Mouse (Mus musculus) heart, postnatal 0 days (tissue): ENCODE measurements around the gene Cd160. TPM values are rescaled to one million over a fixed set of nuclear protein-coding genes. Genes with fewer than 3 reads are reported as not detected.

Experiments
- ATAC-seq: fragments of 200-750 bp; cut with Nextera tagmentation; 2 replicates; pipeline ENCODE4 v1.8.0; 2017; ENCODE audit warnings: low read depth, moderate number of reproducible peaks, moderate library complexity; ENCODE audit not compliant: insufficient read depth
- DNase-seq: peaks from one replicate; pipeline ENCODE4 v3.0.0-alpha.2; 2016; ENCODE audit warnings: low spot score
- H3K27ac ChIP-seq: fragments of 300-500 bp; sonication (generic); 2 replicates; pipeline ENCODE4 v1.5.1; 2014; ENCODE audit warnings: low read depth, mild to moderate bottlenecking
- H3K27me3 ChIP-seq: fragments of 300-500 bp; sonication (generic); 2 replicates; pipeline ENCODE4 v1.6.1; 2014; ENCODE audit warnings: low read length, mixed read lengths; ENCODE audit not compliant: control insufficient read depth, insufficient read depth
- H3K36me3 ChIP-seq: fragments of 300-500 bp; sonication (generic); replicated peaks from 2 replicates; pipeline ENCODE4 v1.6.1; 2014; ENCODE audit warnings: low read length, mixed read lengths; ENCODE audit not compliant: control insufficient read depth, insufficient read depth
- H3K4me1 ChIP-seq: fragments of 300-500 bp; sonication (generic); 2 replicates; pipeline ENCODE4 v1.6.1; 2014; ENCODE audit warnings: antibody characterized with exemption; ENCODE audit not compliant: control insufficient read depth, insufficient read depth
- H3K4me2 ChIP-seq: fragments of 300-500 bp; sonication (generic); 2 replicates; pipeline ENCODE4 v1.6.1; 2014; ENCODE audit warnings: low read depth, mild to moderate bottlenecking, low read length, moderate library complexity
- H3K4me3 ChIP-seq: fragments of 300-500 bp; sonication (generic); 2 replicates; pipeline ENCODE4 v1.5.1; 2014; ENCODE audit warnings: low read depth, low read length
- H3K9ac ChIP-seq: fragments of 300-500 bp; sonication (generic); replicated peaks from 2 replicates; pipeline ENCODE4 v1.6.1; 2014; ENCODE audit warnings: low read depth, low read length, mixed read lengths
- H3K9me3 ChIP-seq: fragments of 300-500 bp; sonication (generic); replicated peaks from 2 replicates; pipeline ENCODE4 v1.6.1; 2016; ENCODE audit warnings: low read length; ENCODE audit not compliant: control insufficient read depth
- CTCF ChIP-seq: IDR thresholded peaks from 2 replicates; pipeline ENCODE4 v1.5.1; 2016; ENCODE audit warnings: antibody characterized with exemption, control low read depth, low read depth
- EP300 ChIP-seq: IDR thresholded peaks from 2 replicates; pipeline ENCODE4 v1.6.1; 2016; ENCODE audit warnings: antibody characterized with exemption, low read depth
- WGBS: fragments of 180-500 bp; shearing (Covaris S2); extraction: QIAGEN DNeasy Blood & Tissue Kit; methylation state at CpG from one replicate; pipeline ENCODE4 v1.1.7; 2014; 5-methylcytosine and 5-hydroxymethylcytosine counted together
- polyA plus RNA-seq: library from polyadenylated mRNA; unstranded; fragments of >200 nt; fragmentation: Nextera tagmentation; extraction: Ambion mirVana; gene quantifications from 2 replicates; pipeline ENCODE4 v1.2.1, GENCODE M21; 2015
- total RNA-seq: library from RNA; depleted of rRNA; stranded (reverse); fragments of >200 nt; gene quantifications from 2 replicates; pipeline ENCODE4 v1.2.3, GENCODE M21; 2014; ENCODE audit warnings: low replicate concordance; rRNA removed

Cd160 gene
- total RNA-seq (not detected in 2 replicates), polyA plus RNA-seq (not detected in 2 replicates)

DNA sequence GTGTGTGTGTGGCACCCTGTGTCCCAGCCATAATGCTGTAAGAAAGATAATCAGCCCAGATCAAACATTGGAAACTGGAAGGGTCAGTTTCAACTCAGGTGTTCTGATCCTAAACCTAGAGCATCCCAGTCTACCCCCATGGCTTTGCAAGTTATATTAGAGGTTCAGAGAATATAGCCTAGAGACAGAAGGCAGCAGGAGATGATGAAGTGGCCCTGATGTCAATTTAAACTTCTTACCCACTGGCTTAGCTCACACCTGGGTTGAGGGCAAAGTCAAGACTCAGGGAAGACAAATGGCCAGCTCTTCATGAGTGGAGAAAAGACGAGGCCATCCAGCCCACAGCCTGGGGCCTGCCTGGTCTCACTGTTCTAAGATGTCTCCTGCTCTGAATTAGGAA is at the start of gene Cd160, which contains the start of gene Pdzk1:
Cd160 (minus strand) TSS at position 368 of the 400 bp plus-strand sequence.
Pdzk1 (plus strand) TSS at position 301 of the 400 bp plus-strand sequence.
- no peak for TF ChIP-seq EP300
- TF ChIP-seq CTCF, result no peak
- H3K4me3 ChIP-seq, result no peak within 1 kb of the TSS
- no peak within 1 kb of the TSS for H3K27ac ChIP-seq
- 0 out of 2 replicates have a peak, but pooled peaks cover 3% of the 10 kb centered on the region for H3K27me3 ChIP-seq
- H3K9ac ChIP-seq, result no peak within 1 kb of the TSS
- ATAC-seq, result no peak
- no peaks in the 10 kb centered on the region for H3K36me3 ChIP-seq
- no peaks in the 10 kb centered on the region for H3K9me3 ChIP-seq
- H3K4me2 ChIP-seq, result no peak within 1 kb of the TSS
- DNase-seq, result no peak
- 89% methylated on average over 1 of the region's 1 CpGs for WGBS
- no peaks in the 10 kb centered on the region for H3K4me1 ChIP-seq

- TF ChIP-seq CTCF (no peak), EP300 (no peak)
- peaks cover 59% of the 10 kb centered on the region for H3K36me3 ChIP-seq
- H3K27ac ChIP-seq, result no peak overlapping the region
- no peak overlapping the region for H3K4me3 ChIP-seq
- H3K27me3 ChIP-seq, result no peaks in the 10 kb centered on the region
- ATAC-seq, result no peak
- no peaks in the 10 kb centered on the region for H3K9me3 ChIP-seq
- H3K4me2 ChIP-seq, result no peak overlapping the region
- 76% methylated on average over 7 of the region's 7 CpGs for WGBS
- H3K4me1 ChIP-seq, result no peaks in the 10 kb centered on the region
- H3K9ac ChIP-seq, result no peak overlapping the region
- DNase-seq, result no peak
Observed at GRCm38 (mm10) chr3:96874808-96875571, 45.8 kb upstream of the Cd160 start.

DNA sequence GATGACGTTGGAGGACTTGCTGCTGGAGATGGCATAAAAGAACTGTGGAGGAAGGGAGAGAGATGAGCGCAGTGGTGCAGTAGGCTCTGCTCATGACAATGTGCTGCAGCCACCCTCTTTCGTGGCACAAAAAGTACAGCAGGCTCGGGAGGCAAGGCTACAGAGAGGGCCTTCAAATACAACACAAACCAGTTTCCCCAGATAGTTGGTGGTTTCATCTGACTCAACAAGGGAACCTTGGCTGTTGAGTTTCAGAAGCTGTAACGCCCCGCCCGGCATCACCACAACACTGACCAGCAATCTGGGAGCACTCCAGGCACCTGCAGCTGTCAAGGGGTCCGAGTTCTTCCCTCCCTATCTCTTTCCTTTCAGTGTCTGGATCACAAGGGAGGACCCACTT is 43.4 kb upstream of the Cd160 start:
- DNase-seq (no peak), ATAC-seq (no peak)
- 89% methylated on average over 8 of the region's 8 CpGs for WGBS
- no peak overlapping the region for H3K4me3 ChIP-seq
- no peak overlapping the region for H3K4me2 ChIP-seq
- H3K36me3 ChIP-seq, result peaks cover 63% of the 10 kb centered on the region
- H3K27me3 ChIP-seq, result no peaks in the 10 kb centered on the region
- no peaks in the 10 kb centered on the region for H3K4me1 ChIP-seq
- H3K9ac ChIP-seq, result no peak overlapping the region
- H3K9me3 ChIP-seq, result no peaks in the 10 kb centered on the region
- H3K27ac ChIP-seq, result no peak overlapping the region
- no peak for TF ChIP-seq CTCF
- TF ChIP-seq EP300, result no peak

DNA sequence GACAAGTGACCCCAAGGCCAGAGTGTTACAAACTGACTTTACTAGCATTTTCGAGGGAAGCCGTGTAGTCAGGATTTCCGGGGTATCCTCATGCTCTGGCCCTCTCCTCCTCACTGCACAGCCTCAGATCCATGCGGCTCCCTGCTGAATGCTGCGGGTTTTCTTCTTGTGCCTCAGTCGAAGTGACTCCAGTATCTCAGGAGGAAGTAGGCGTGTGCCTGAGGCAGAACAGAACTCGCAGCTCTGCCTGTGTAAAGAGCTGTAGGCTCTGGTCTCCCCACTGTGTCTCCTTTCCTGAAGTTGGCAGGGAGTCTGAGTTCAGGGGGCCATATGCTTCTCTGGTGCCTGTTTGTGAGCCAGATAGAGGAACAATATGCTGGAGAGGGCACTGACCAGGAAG is 41.9 kb upstream of the Cd160 start:
- Histone ChIP-seq H3K9ac (no peak overlapping the region), H3K4me3 (no peak overlapping the region), H3K27me3 (no peaks in the 10 kb centered on the region), H3K36me3 (peaks cover 63% of the 10 kb centered on the region), H3K27ac (no peak overlapping the region), H3K9me3 (no peaks in the 10 kb centered on the region), H3K4me1 (no peaks in the 10 kb centered on the region), H3K4me2 (no peak overlapping the region)
- WGBS, result 82% methylated on average over 8 of the region's 8 CpGs
- TF ChIP-seq CTCF (no peak), EP300 (no peak)
- DNase-seq, result no peak
- ATAC-seq, result no peak

GRCm38 (mm10) chr3:96870270-96870669 is 41.1 kb upstream of the Cd160 start:
- H3K4me2 ChIP-seq, result no peak overlapping the region
- WGBS, result 87% methylated on average over 2 of the region's 2 CpGs
- ATAC-seq, result no peak
- H3K4me3 ChIP-seq, result no peak overlapping the region
- H3K27me3 ChIP-seq, result no peaks in the 10 kb centered on the region
- H3K9me3 ChIP-seq, result no peaks in the 10 kb centered on the region
- no peaks in the 10 kb centered on the region for H3K4me1 ChIP-seq
- TF ChIP-seq CTCF, result no peak
- no peak for TF ChIP-seq EP300
- no peak for DNase-seq
- H3K27ac ChIP-seq, result no peak overlapping the region
- H3K9ac ChIP-seq, result no peak overlapping the region
- H3K36me3 ChIP-seq, result peaks cover 58% of the 10 kb centered on the region
